In genomic region chr7:30563117-30563905, GRCm38 (mm10) we compare ENCODE assay signal across 8 mouse cellular contexts. TPM values are rescaled to one million over a fixed set of nuclear protein-coding genes. Genes with fewer than 3 reads are reported as not detected.
DNase-seq lines count a peak whose midpoint lies in the region; ATAC-seq and TF ChIP-seq lines count a peak whose summit lies in the region.

TSS of gene U2af1l4 (plus strand) at chr7:30563301.
TSS of gene Gm49396 (plus strand) at chr7:30563344.
TSS of gene Psenen (minus strand) at chr7:30563627.

- H3K4me1 ChIP-seq in bone marrow macrophage, adult 2 months (ENCODE audit: control insufficient read depth, insufficient read depth, low read length): peaks cover 12% of the 10 kb centered on the region
- 0 out of 2 replicates have a peak, but pooled peaks cover 2% of the 10 kb centered on the region for H3K4me1 ChIP-seq in embryonic fibroblast, embryonic 13.5 days (ENCODE audit: control insufficient read depth, insufficient read depth, low read length)
- H3K4me1 ChIP-seq in kidney, embryonic 14.5 days (ENCODE audit: control insufficient read depth, insufficient read depth, low read length): peaks cover 18% of the 10 kb centered on the region
- H3K4me1 ChIP-seq in limb, embryonic 15.5 days: peaks cover 15% of the 10 kb centered on the region

- H3K9me3 ChIP-seq in kidney, embryonic 14.5 days (ENCODE audit: control insufficient read depth, low read length): no peaks in the 10 kb centered on the region
- H3K9me3 ChIP-seq in limb, embryonic 15.5 days: no peaks in the 10 kb centered on the region

- TF ChIP-seq POLR2A in bone marrow macrophage, adult 2 months (IDR thresholded peaks at IDR 0.05; ENCODE audit: borderline replicate concordance, low read depth, low read length): no peak
- TF ChIP-seq POLR2A in embryonic fibroblast, embryonic 13.5 days (IDR thresholded peaks at IDR 0.05; ENCODE audit: low read depth, low read length): peak; percentile 44

- H3K27me3 ChIP-seq in kidney, embryonic 14.5 days (ENCODE audit: control insufficient read depth, insufficient read depth, low read length): no peaks in the 10 kb centered on the region
- no peaks in the 10 kb centered on the region for H3K27me3 ChIP-seq in limb, embryonic 15.5 days

- ATAC-seq in kidney, embryonic 14.5 days (ENCODE audit: low FRiP score, low TSS enrichment): peak; percentile 84
- peak; percentile 89 for ATAC-seq in limb, embryonic 15.5 days (ENCODE audit: insufficient number of reproducible peaks, low FRiP score, low TSS enrichment, low read depth)

- DNase-seq in A20 (ENCODE audit: low read depth, low spot score): peak; percentile 97
- DNase-seq in heart, adult 9 months (ENCODE audit: low spot score in 2 of 2): peak; percentile 97 to 98
- DNase-seq in monocyte, adult 2 months (ENCODE audit: low read depth in 1 of 2, low spot score in 2 of 2): peak; percentile 84 to 89
- peak; percentile 96 to 98 for DNase-seq in spleen, postnatal 36 days (ENCODE audit: low spot score in 2 of 2)

- peaks cover 33% of the 10 kb centered on the region for H3K36me3 ChIP-seq in kidney, embryonic 14.5 days (ENCODE audit: control insufficient read depth, insufficient read depth, low read length)
- peaks cover 34% of the 10 kb centered on the region for H3K36me3 ChIP-seq in limb, embryonic 15.5 days

- peak within 1 kb of the TSS; percentile 75 for H3K4me2 ChIP-seq in kidney, embryonic 14.5 days (replicated peaks; ENCODE audit: low read depth, low read length)
- H3K4me2 ChIP-seq in limb, embryonic 15.5 days: peak within 1 kb of the TSS; percentile 62

- no peak for TF ChIP-seq CTCF in bone marrow macrophage, adult 2 months (IDR thresholded peaks at IDR 0.05; ENCODE audit: low read depth, low read length)
- no peak for TF ChIP-seq CTCF in embryonic fibroblast, embryonic 13.5 days (IDR thresholded peaks at IDR 0.05; ENCODE audit: borderline replicate concordance, insufficient read depth, low read length)

- H3K4me3 ChIP-seq in bone marrow macrophage, adult 2 months (ENCODE audit: insufficient read depth, low read length): peak within 1 kb of the TSS; percentile 69
- H3K4me3 ChIP-seq in embryonic fibroblast, embryonic 13.5 days (ENCODE audit: insufficient read depth, low read length): peak within 1 kb of the TSS; percentile 80
- H3K4me3 ChIP-seq in kidney, embryonic 14.5 days (ENCODE audit: low read length): peak within 1 kb of the TSS; percentile 81
- H3K4me3 ChIP-seq in limb, embryonic 15.5 days: peak within 1 kb of the TSS; percentile 68

- H3K9ac ChIP-seq in kidney, embryonic 14.5 days (ENCODE audit: low read depth, low read length): peak within 1 kb of the TSS; percentile 83
- peak within 1 kb of the TSS; percentile 71 for H3K9ac ChIP-seq in limb, embryonic 15.5 days

- peak within 1 kb of the TSS; percentile 69 for H3K27ac ChIP-seq in bone marrow macrophage, adult 2 months (ENCODE audit: insufficient read depth, low read depth, low read length)
- peak within 1 kb of the TSS; percentile 70 for H3K27ac ChIP-seq in embryonic fibroblast, embryonic 13.5 days (ENCODE audit: insufficient read depth, low read length)
- H3K27ac ChIP-seq in kidney, embryonic 14.5 days (ENCODE audit: low read depth, low read length): peak within 1 kb of the TSS; percentile 94
- H3K27ac ChIP-seq in limb, embryonic 15.5 days: peak within 1 kb of the TSS; percentile 97

- under 1% methylated on average over 45 of the region's 45 CpGs for WGBS in kidney, embryonic 14.5 days
- WGBS in limb, embryonic 15.5 days: under 1% methylated on average over 44 of the region's 45 CpGs

RNA-seq across cellular contexts. Expression of gene U2af1l4, which starts in this region (rescaled TPM):
- 62.1 and 74.5 TPM in 2 replicates for polyA plus RNA-seq in bone marrow macrophage, adult 2 months (2012; ENCODE audit: insufficient read depth, insufficient read length, missing spikeins)
- 49.1 and 79.1 TPM in 2 replicates for polyA plus RNA-seq in embryonic fibroblast, embryonic 13.5 days (2011; ENCODE audit: insufficient read length, low read depth, missing spikeins)
- 109 and 119 TPM in 2 replicates for polyA plus RNA-seq in kidney, embryonic 14.5 days (2014; fragmentation: Nextera tagmentation; extraction: Ambion mirVana)
- polyA plus RNA-seq in limb, embryonic 15.5 days (2015; fragmentation: Nextera tagmentation; extraction: Ambion mirVana): 83.0 and 85.3 TPM in 2 replicates

RNA-seq across cellular contexts. Expression of gene Gm49396, which starts in this region (rescaled TPM):
- polyA plus RNA-seq in bone marrow macrophage, adult 2 months (2012; ENCODE audit: insufficient read depth, insufficient read length, missing spikeins): 7.9 and 12.2 TPM in 2 replicates
- polyA plus RNA-seq in embryonic fibroblast, embryonic 13.5 days (2011; ENCODE audit: insufficient read length, low read depth, missing spikeins): 1.4 and 3.1 TPM in 2 replicates
- 8.0 and 11.3 TPM in 2 replicates for polyA plus RNA-seq in kidney, embryonic 14.5 days (2014; fragmentation: Nextera tagmentation; extraction: Ambion mirVana)
- 12.2 and 12.4 TPM in 2 replicates for polyA plus RNA-seq in limb, embryonic 15.5 days (2015; fragmentation: Nextera tagmentation; extraction: Ambion mirVana)

RNA-seq across cellular contexts. Expression of gene Psenen, which starts in this region (rescaled TPM):
- 204 and 236 TPM in 2 replicates for polyA plus RNA-seq in bone marrow macrophage, adult 2 months (2012; ENCODE audit: insufficient read depth, insufficient read length, missing spikeins)
- 130 and 134 TPM in 2 replicates for polyA plus RNA-seq in embryonic fibroblast, embryonic 13.5 days (2011; ENCODE audit: insufficient read length, low read depth, missing spikeins)
- polyA plus RNA-seq in kidney, embryonic 14.5 days (2014; fragmentation: Nextera tagmentation; extraction: Ambion mirVana): 121 and 182 TPM in 2 replicates
- 126 and 146 TPM in 2 replicates for polyA plus RNA-seq in limb, embryonic 15.5 days (2015; fragmentation: Nextera tagmentation; extraction: Ambion mirVana)

Comparison
In these comparisons a context has a peak if more than half of its experiments do, and no peak if none do; other contexts are left out.
1. Peak in every context shown above with its lines: DNase-seq, ATAC-seq, H3K4me3 ChIP-seq and H3K27ac ChIP-seq.